Mouse (Mus musculus) hindlimb bud, embryonic 11.5 days (tissue): ENCODE measurements around the gene Slc16a13.

Experiments used
- DNase-seq: peaks from one replicate; pipeline ENCODE4 v3.0.0-alpha.2; 2012; ENCODE audit warnings: low read depth, low spot score; ENCODE audit errors: extremely low spot score

The Slc16a13 gene

GRCm38 (mm10) chr11:70220731-70221602 is at the start of gene Slc16a13:
Slc16a13 (minus strand) TSS chr11:70221064.
- DNase-seq = peak; percentile 92

GRCm38 (mm10) chr11:70266405-70266804 is 45.5 kb upstream of the Slc16a13 start:
- no peak for DNase-seq

GRCm38 (mm10) chr11:70265819-70266218 is 45.0 kb upstream of the Slc16a13 start:
- no peak for DNase-seq

- DNase-seq = no peak
These were observed 44.4 kb upstream of the Slc16a13 start for GRCm38 (mm10) chr11:70265252-70265651.

- no peak for DNase-seq
These were observed 38.2 kb upstream of the Slc16a13 start for GRCm38 (mm10) chr11:70259035-70259434.

GRCm38 (mm10) chr11:70254931-70255531 is 34.2 kb upstream of the Slc16a13 start, which contains the start of gene Alox12:
Alox12 (minus strand) TSS chr11:70255353.
- DNase-seq = no peak

- DNase-seq = no peak
These were observed 33.5 kb upstream of the Slc16a13 start for GRCm38 (mm10) chr11:70254337-70254736.

GRCm38 (mm10) chr11:70251853-70252252 is 31.0 kb upstream of the Slc16a13 start:
- no peak for DNase-seq

GRCm38 (mm10) chr11:70250150-70250549 is 29.3 kb upstream of the Slc16a13 start:
- no peak for DNase-seq

GRCm38 (mm10) chr11:70247136-70247845 is 26.4 kb upstream of the Slc16a13 start:
- DNase-seq = no peak

GRCm38 (mm10) chr11:70242591-70242990 is 21.7 kb upstream of the Slc16a13 start:
- DNase-seq = no peak

GRCm38 (mm10) chr11:70239541-70240279 is 18.8 kb upstream of the Slc16a13 start, which contains the start of the genes Gm21988 and Rnasek:
Gm21988 (minus strand) TSS chr11:70239830.
Rnasek (minus strand) TSS chr11:70239842.
- peak; percentile 81 for DNase-seq

GRCm38 (mm10) chr11:70238591-70239440 is 18.0 kb upstream of the Slc16a13 start:
- DNase-seq = no peak

- no peak for DNase-seq
These were observed 16.7 kb upstream of the Slc16a13 start, which contains the start of gene 0610010K14Rik for GRCm38 (mm10) chr11:70237457-70238167. 0610010K14Rik (minus strand) TSS chr11:70237914.

GRCm38 (mm10) chr11:70236717-70237116 is 15.9 kb upstream of the Slc16a13 start:
- no peak for DNase-seq

GRCm38 (mm10) chr11:70235254-70235900 is 14.5 kb upstream of the Slc16a13 start:
- DNase-seq = no peak

- DNase-seq = no peak
These were observed 13.6 kb upstream of the Slc16a13 start for GRCm38 (mm10) chr11:70234497-70234896.

- DNase-seq = no peak
These were observed 13.2 kb upstream of the Slc16a13 start for GRCm38 (mm10) chr11:70234037-70234436.

GRCm38 (mm10) chr11:70233016-70233415 is 12.2 kb upstream of the Slc16a13 start:
- DNase-seq = no peak
